Mouse (Mus musculus): Measurements from ENCODE around the gene Alkbh7. TPM values are rescaled to one million over a fixed set of nuclear protein-coding genes. Genes with fewer than 3 reads are reported as not detected.
A peak's percentile ranks its signal among the peaks of the same experiment; 100 is the strongest.

The Alkbh7 gene
- polyA plus RNA-seq, 1 experiment = 8.6 TPM

GRCm38 (mm10) chr17:57020960-57021359 is 23.8 kb downstream of the Alkbh7 start:
- H3K27ac ChIP-seq (ENCODE audit: insufficient read depth, low read length) = no peak overlapping the region
- H3K4me1 ChIP-seq (ENCODE audit: control insufficient read depth, insufficient read depth, low read length) = no peaks in the 10 kb centered on the region
- H3K4me3 ChIP-seq (ENCODE audit: insufficient read depth, low read length) = no peak overlapping the region
- TF ChIP-seq POLR2A (IDR thresholded peaks at IDR 0.05; ENCODE audit: low read depth, low read length) (no peak), CTCF (IDR thresholded peaks at IDR 0.05; ENCODE audit: borderline replicate concordance, insufficient read depth, low read length) (no peak)

- Histone ChIP-seq H3K4me3 (ENCODE audit: insufficient read depth, low read length) (no peak overlapping the region), H3K27ac (ENCODE audit: insufficient read depth, low read length) (no peak overlapping the region), H3K4me1 (ENCODE audit: control insufficient read depth, insufficient read depth, low read length) (peaks cover 2% of the 10 kb centered on the region; the same call in 1 of the 2 replicates)
- TF ChIP-seq POLR2A (IDR thresholded peaks at IDR 0.05; ENCODE audit: low read depth, low read length) = no peak
- no peak for TF ChIP-seq CTCF (IDR thresholded peaks at IDR 0.05; ENCODE audit: borderline replicate concordance, insufficient read depth, low read length)
Measured at GRCm38 (mm10) chr17:57027471-57027870, 30.3 kb downstream of the Alkbh7 start.

- Histone ChIP-seq H3K4me1 (ENCODE audit: control insufficient read depth, insufficient read depth, low read length) (peaks cover 2% of the 10 kb centered on the region; the same call in 1 of the 2 replicates), H3K27ac (ENCODE audit: insufficient read depth, low read length) (no peak overlapping the region), H3K4me3 (ENCODE audit: insufficient read depth, low read length) (peak overlapping the region; percentile 97)
- TF ChIP-seq POLR2A (IDR thresholded peaks at IDR 0.05; ENCODE audit: low read depth, low read length) (peak; percentile 46), CTCF (IDR thresholded peaks at IDR 0.05; ENCODE audit: borderline replicate concordance, insufficient read depth, low read length) (no peak)
Measured at GRCm38 (mm10) chr17:57029691-57030090, 32.6 kb downstream of the Alkbh7 start.

GRCm38 (mm10) chr17:57030931-57031660 is 34.0 kb downstream of the Alkbh7 start, which contains the start of gene Khsrp:
Khsrp (minus strand) TSS chr17:57031522.
- peaks cover 2% of the 10 kb centered on the region; the same call in 1 of the 2 replicates for H3K4me1 ChIP-seq (ENCODE audit: control insufficient read depth, insufficient read depth, low read length)

GRCm38 (mm10) chr17:57031661-57032420 is 34.7 kb downstream of the Alkbh7 start:
- peaks cover 2% of the 10 kb centered on the region; the same call in 1 of the 2 replicates for H3K4me1 ChIP-seq (ENCODE audit: control insufficient read depth, insufficient read depth, low read length)
- H3K27ac ChIP-seq (ENCODE audit: insufficient read depth, low read length) = peak overlapping the region; percentile 60
- TF ChIP-seq POLR2A (IDR thresholded peaks at IDR 0.05; ENCODE audit: low read depth, low read length) = peak; percentile 91
- no peak for TF ChIP-seq CTCF (IDR thresholded peaks at IDR 0.05; ENCODE audit: borderline replicate concordance, insufficient read depth, low read length)
- H3K4me3 ChIP-seq (ENCODE audit: insufficient read depth, low read length) = peak overlapping the region; percentile 13

More at GRCm38 (mm10) chr17:57030931-57031660, 34.0 kb downstream of the Alkbh7 start, which contains the start of gene Khsrp:
- peak within 1 kb of the TSS; percentile 97 for H3K4me3 ChIP-seq (ENCODE audit: insufficient read depth, low read length)
- peak within 1 kb of the TSS; percentile 60 for H3K27ac ChIP-seq (ENCODE audit: insufficient read depth, low read length)
- TF ChIP-seq CTCF (IDR thresholded peaks at IDR 0.05; ENCODE audit: borderline replicate concordance, insufficient read depth, low read length) (no peak), POLR2A (IDR thresholded peaks at IDR 0.05; ENCODE audit: low read depth, low read length) (peak; percentile 59; the same call in 1 of the 2 replicates)

- Histone ChIP-seq H3K4me1 (ENCODE audit: control insufficient read depth, insufficient read depth, low read length) (peaks cover 2% of the 10 kb centered on the region; the same call in 1 of the 2 replicates), H3K4me3 (ENCODE audit: insufficient read depth, low read length) (no peak overlapping the region), H3K27ac (ENCODE audit: insufficient read depth, low read length) (no peak overlapping the region)
- TF ChIP-seq POLR2A (IDR thresholded peaks at IDR 0.05; ENCODE audit: low read depth, low read length) = peak; percentile 31; the same call in 1 of the 2 replicates
- no peak for TF ChIP-seq CTCF (IDR thresholded peaks at IDR 0.05; ENCODE audit: borderline replicate concordance, insufficient read depth, low read length)
Measured at GRCm38 (mm10) chr17:57032854-57033253, 35.7 kb downstream of the Alkbh7 start.

- H3K4me3 ChIP-seq (ENCODE audit: insufficient read depth, low read length) = no peak overlapping the region
- H3K27ac ChIP-seq (ENCODE audit: insufficient read depth, low read length) = no peak overlapping the region
- TF ChIP-seq POLR2A (IDR thresholded peaks at IDR 0.05; ENCODE audit: low read depth, low read length) = no peak
- no peak for TF ChIP-seq CTCF (IDR thresholded peaks at IDR 0.05; ENCODE audit: borderline replicate concordance, insufficient read depth, low read length)
Measured at GRCm38 (mm10) chr17:57038978-57039377, 41.8 kb downstream of the Alkbh7 start.

GRCm38 (mm10) chr17:57041554-57041953 is 44.4 kb downstream of the Alkbh7 start, which contains the start of gene Slc25a41:
Slc25a41 (minus strand) TSS chr17:57041654.
- TF ChIP-seq POLR2A (IDR thresholded peaks at IDR 0.05; ENCODE audit: low read depth, low read length) (no peak), CTCF (IDR thresholded peaks at IDR 0.05; ENCODE audit: borderline replicate concordance, insufficient read depth, low read length) (no peak)
- Histone ChIP-seq H3K27ac (ENCODE audit: insufficient read depth, low read length) (no peak within 1 kb of the TSS), H3K4me1 (ENCODE audit: control insufficient read depth, insufficient read depth, low read length) (no peaks in the 10 kb centered on the region), H3K4me3 (ENCODE audit: insufficient read depth, low read length) (no peak within 1 kb of the TSS)

More at GRCm38 (mm10) chr17:57038978-57039377, 41.8 kb downstream of the Alkbh7 start:
- no peaks in the 10 kb centered on the region for H3K4me1 ChIP-seq (ENCODE audit: control insufficient read depth, insufficient read depth, low read length)

- Histone ChIP-seq H3K27ac (ENCODE audit: insufficient read depth, low read length) (no peak overlapping the region), H3K4me3 (ENCODE audit: insufficient read depth, low read length) (no peak overlapping the region), H3K4me1 (ENCODE audit: control insufficient read depth, insufficient read depth, low read length) (no peaks in the 10 kb centered on the region)
- TF ChIP-seq CTCF (IDR thresholded peaks at IDR 0.05; ENCODE audit: borderline replicate concordance, insufficient read depth, low read length) (no peak), POLR2A (IDR thresholded peaks at IDR 0.05; ENCODE audit: low read depth, low read length) (no peak)
Measured at GRCm38 (mm10) chr17:57047406-57047805, 50.3 kb downstream of the Alkbh7 start.

Measured in embryonic fibroblast, embryonic 13.5 days (primary cell).